Mouse (Mus musculus): ENCODE results near the gene Prss46. TPM values are rescaled to one million over a fixed set of nuclear protein-coding genes. Genes with fewer than 3 reads are reported as not detected.

Gene Prss46
- polyA plus RNA-seq, 1 experiment from 2014 or later, result not detected

GRCm38 (mm10) chr9:110888935-110889334, 44.6 kb downstream of the Prss46 start:
- Histone ChIP-seq H3K4me3 (no peak overlapping the region), H3K4me2 (no peak overlapping the region), H3K4me1 (replicated peaks) (no peaks in the 10 kb centered on the region), H3K27me3 (no peaks in the 10 kb centered on the region), H3K27ac (replicated peaks) (no peak overlapping the region), H3K9me3 (no peaks in the 10 kb centered on the region), H3K36me3 (no peaks in the 10 kb centered on the region), H3K9ac (no peak overlapping the region)
- WGBS, result 89% methylated on average over 14 of the region's 14 CpGs
- ATAC-seq (ENCODE audit: low FRiP score, low read depth), result no peak

- 19% methylated on average over 21 of the region's 21 CpGs for WGBS
- H3K4me1 ChIP-seq (replicated peaks), result no peaks in the 10 kb centered on the region
These were observed 45.9 kb downstream of the Prss46 start for GRCm38 (mm10) chr9:110890026-110890783.

GRCm38 (mm10) chr9:110891077-110891828, 46.9 kb downstream of the Prss46 start:
- H3K27ac ChIP-seq (replicated peaks), result no peak overlapping the region
- H3K4me2 ChIP-seq, result no peak overlapping the region
- H3K27me3 ChIP-seq, result no peaks in the 10 kb centered on the region
- H3K4me1 ChIP-seq (replicated peaks), result 0 out of 2 replicates have a peak, but pooled peaks cover 5% of the 10 kb centered on the region
- no peaks in the 10 kb centered on the region for H3K36me3 ChIP-seq
- H3K4me3 ChIP-seq, result no peak overlapping the region
- H3K9me3 ChIP-seq, result no peaks in the 10 kb centered on the region
- no peak for ATAC-seq (ENCODE audit: low FRiP score, low read depth)
- WGBS, result 88% methylated on average over 12 of the region's 12 CpGs
- H3K9ac ChIP-seq, result no peak overlapping the region

More at GRCm38 (mm10) chr9:110890026-110890783, 45.9 kb downstream of the Prss46 start:
- H3K4me2 ChIP-seq, result no peak overlapping the region
- no peak for ATAC-seq (ENCODE audit: low FRiP score, low read depth)
- H3K9me3 ChIP-seq, result no peaks in the 10 kb centered on the region
- no peaks in the 10 kb centered on the region for H3K27me3 ChIP-seq
- no peak overlapping the region for H3K9ac ChIP-seq
- H3K4me3 ChIP-seq, result no peak overlapping the region
- no peak overlapping the region for H3K27ac ChIP-seq (replicated peaks)
- no peaks in the 10 kb centered on the region for H3K36me3 ChIP-seq

GRCm38 (mm10) chr9:110892552-110892951, 48.2 kb downstream of the Prss46 start:
- 87% methylated on average over 3 of the region's 3 CpGs for WGBS
- no peaks in the 10 kb centered on the region for H3K9me3 ChIP-seq
- no peak overlapping the region for H3K4me2 ChIP-seq
- no peak overlapping the region for H3K9ac ChIP-seq
- no peak for ATAC-seq (ENCODE audit: low FRiP score, low read depth)
- no peaks in the 10 kb centered on the region for H3K36me3 ChIP-seq
- H3K4me1 ChIP-seq (replicated peaks), result 0 out of 2 replicates have a peak, but pooled peaks cover 8% of the 10 kb centered on the region
- H3K27me3 ChIP-seq, result no peaks in the 10 kb centered on the region
- no peak overlapping the region for H3K4me3 ChIP-seq
- no peak overlapping the region for H3K27ac ChIP-seq (replicated peaks)

GRCm38 (mm10) chr9:110893429-110893828, 49.1 kb downstream of the Prss46 start:
- no peak for ATAC-seq (ENCODE audit: low FRiP score, low read depth)
- H3K4me2 ChIP-seq, result no peak overlapping the region

GRCm38 (mm10) chr9:110895507-110895906, 51.2 kb downstream of the Prss46 start:
- no peak for ATAC-seq (ENCODE audit: low FRiP score, low read depth)
- no peaks in the 10 kb centered on the region for H3K9me3 ChIP-seq
- no peak overlapping the region for H3K27ac ChIP-seq (replicated peaks)

More at GRCm38 (mm10) chr9:110893429-110893828, 49.1 kb downstream of the Prss46 start:
- WGBS, result 66% methylated on average over 10 of the region's 10 CpGs
- no peaks in the 10 kb centered on the region for H3K36me3 ChIP-seq
- H3K9ac ChIP-seq, result no peak overlapping the region
- no peaks in the 10 kb centered on the region for H3K9me3 ChIP-seq
- H3K4me3 ChIP-seq, result no peak overlapping the region
- H3K4me1 ChIP-seq (replicated peaks), result 0 out of 2 replicates have a peak, but pooled peaks cover 8% of the 10 kb centered on the region
- no peak overlapping the region for H3K27ac ChIP-seq (replicated peaks)
- H3K27me3 ChIP-seq, result no peaks in the 10 kb centered on the region

GRCm38 (mm10) chr9:110895994-110896393, 51.7 kb downstream of the Prss46 start:
- 19% methylated on average over 7 of the region's 7 CpGs for WGBS
- Histone ChIP-seq H3K4me1 (replicated peaks) (0 out of 2 replicates have a peak, but pooled peaks cover 8% of the 10 kb centered on the region), H3K4me3 (no peak overlapping the region), H3K36me3 (no peaks in the 10 kb centered on the region), H3K4me2 (0 out of 2 replicates have a peak overlapping the region, but pooled peaks have one; percentile 9), H3K9me3 (no peaks in the 10 kb centered on the region), H3K9ac (no peak overlapping the region), H3K27ac (replicated peaks) (no peak overlapping the region), H3K27me3 (no peaks in the 10 kb centered on the region)
- no peak for ATAC-seq (ENCODE audit: low FRiP score, low read depth)

More at GRCm38 (mm10) chr9:110895507-110895906, 51.2 kb downstream of the Prss46 start:
- H3K9ac ChIP-seq, result no peak overlapping the region
- H3K36me3 ChIP-seq, result no peaks in the 10 kb centered on the region
- WGBS, result 63% methylated on average over 5 of the region's 5 CpGs
- no peak overlapping the region for H3K4me2 ChIP-seq
- no peak overlapping the region for H3K4me3 ChIP-seq
- H3K4me1 ChIP-seq (replicated peaks), result 0 out of 2 replicates have a peak, but pooled peaks cover 8% of the 10 kb centered on the region
- H3K27me3 ChIP-seq, result no peaks in the 10 kb centered on the region

- Histone ChIP-seq H3K27me3 (no peaks in the 10 kb centered on the region), H3K4me3 (no peak overlapping the region), H3K4me1 (replicated peaks) (0 out of 2 replicates have a peak, but pooled peaks cover 8% of the 10 kb centered on the region), H3K4me2 (0 out of 2 replicates have a peak overlapping the region, but pooled peaks have one; percentile 9), H3K36me3 (no peaks in the 10 kb centered on the region), H3K27ac (replicated peaks) (no peak overlapping the region), H3K9ac (no peak overlapping the region), H3K9me3 (no peaks in the 10 kb centered on the region)
- 13% methylated on average over 6 of the region's 6 CpGs for WGBS
- 0 out of 2 replicates have a peak, but pooled peaks have one; percentile 51 for ATAC-seq (ENCODE audit: low FRiP score, low read depth)
These were observed 52.3 kb downstream of the Prss46 start for GRCm38 (mm10) chr9:110896595-110896994.

GRCm38 (mm10) chr9:110899451-110900008, 55.2 kb downstream of the Prss46 start:
- no peak overlapping the region for H3K4me2 ChIP-seq
- H3K36me3 ChIP-seq, result no peaks in the 10 kb centered on the region
- no peaks in the 10 kb centered on the region for H3K9me3 ChIP-seq
- no peak for ATAC-seq (ENCODE audit: low FRiP score, low read depth)
- no peak overlapping the region for H3K9ac ChIP-seq
- H3K27me3 ChIP-seq, result no peaks in the 10 kb centered on the region
- no peak overlapping the region for H3K4me3 ChIP-seq
- no peak overlapping the region for H3K27ac ChIP-seq (replicated peaks)
- 60% methylated on average over 10 of the region's 10 CpGs for WGBS
- H3K4me1 ChIP-seq (replicated peaks), result 0 out of 2 replicates have a peak, but pooled peaks cover 8% of the 10 kb centered on the region

- Histone ChIP-seq H3K27me3 (no peaks in the 10 kb centered on the region), H3K4me1 (replicated peaks) (0 out of 2 replicates have a peak, but pooled peaks cover 3% of the 10 kb centered on the region), H3K4me2 (no peak overlapping the region), H3K9me3 (no peaks in the 10 kb centered on the region), H3K4me3 (no peak overlapping the region), H3K27ac (replicated peaks) (no peak overlapping the region), H3K9ac (no peak overlapping the region), H3K36me3 (no peaks in the 10 kb centered on the region)
- 75% methylated on average over 6 of the region's 6 CpGs for WGBS
- no peak for ATAC-seq (ENCODE audit: low FRiP score, low read depth)
These were observed 56.9 kb downstream of the Prss46 start for GRCm38 (mm10) chr9:110901204-110901603.

GRCm38 (mm10) chr9:110902271-110902670, 58.0 kb downstream of the Prss46 start:
- H3K9me3 ChIP-seq, result no peaks in the 10 kb centered on the region
- H3K4me2 ChIP-seq, result no peak overlapping the region
- H3K9ac ChIP-seq, result no peak overlapping the region
- no peak for ATAC-seq (ENCODE audit: low FRiP score, low read depth)
- H3K4me1 ChIP-seq (replicated peaks), result no peaks in the 10 kb centered on the region
- no peak overlapping the region for H3K4me3 ChIP-seq
- H3K36me3 ChIP-seq, result no peaks in the 10 kb centered on the region
- 73% methylated on average over 4 of the region's 4 CpGs for WGBS
- no peak overlapping the region for H3K27ac ChIP-seq (replicated peaks)
- H3K27me3 ChIP-seq, result no peaks in the 10 kb centered on the region
